In the genomic region with DNA sequence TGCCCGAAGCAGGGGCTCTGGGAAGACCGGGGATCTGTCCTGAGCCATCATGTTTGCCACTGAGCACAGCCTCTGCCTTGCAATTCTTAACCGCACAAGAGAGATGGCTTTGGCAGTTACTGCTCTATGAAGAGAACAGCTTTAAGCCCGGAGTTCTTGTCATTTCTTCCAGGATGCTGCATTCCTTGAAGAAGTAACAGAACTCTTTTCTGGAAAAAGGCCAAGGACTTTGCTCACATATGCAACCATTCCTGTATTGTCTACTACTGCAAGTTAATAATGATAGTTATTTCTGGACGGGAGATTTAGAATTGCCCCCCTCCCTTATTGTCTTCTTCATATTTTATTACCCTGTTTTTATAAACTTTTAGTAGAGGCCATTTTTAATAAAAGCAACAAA, we compare ENCODE assay signal across 23 mouse cellular contexts. TPM values are rescaled to one million over a fixed set of nuclear protein-coding genes. Genes with fewer than 3 reads are reported as not detected.
"Had no signal": no experiment of that assay in that cellular context is flagged by ENCODE, and none has a peak within 500 bp of the region (broad histone marks: within the 10 kb centered on the region; RNA-seq: fewer than 3 reads in every experiment).

No protein-coding gene starts in this region.

- H3K4me3 ChIP-seq: heart, adult 2 months; heart, embryonic 13.5 days; heart, embryonic 15.5 days; intestine, embryonic 15.5 days; layer of hippocampus, adult 2 months; left cerebral cortex, adult 2 months; limb, embryonic 13.5 days had no signal

- H3K9me3 ChIP-seq: heart, embryonic 13.5 days; heart, embryonic 15.5 days; intestine, embryonic 15.5 days had no signal

- H3K27me3 ChIP-seq: heart, embryonic 13.5 days; heart, embryonic 15.5 days; intestine, embryonic 15.5 days; limb, embryonic 13.5 days had no signal

- H3K9ac ChIP-seq: heart, embryonic 13.5 days; heart, embryonic 15.5 days; hindbrain, embryonic 14.5 days; intestine, embryonic 15.5 days; limb, embryonic 13.5 days had no signal

- H3K4me2 ChIP-seq: heart, embryonic 11.5 days; heart, embryonic 13.5 days; heart, embryonic 15.5 days; hindbrain, embryonic 14.5 days; intestine, embryonic 15.5 days; limb, embryonic 13.5 days; liver, embryonic 11.5 days had no signal

- ATAC-seq: hindbrain, embryonic 16.5 days; inflammation-experienced regulatory T-cells, adult 6 months; intestine, embryonic 15.5 days; intestine, postnatal 0 days had no signal

- H3K27ac ChIP-seq: heart, adult 2 months; heart, embryonic 13.5 days; heart, embryonic 15.5 days; hindbrain, embryonic 14.5 days; intestine, embryonic 15.5 days; layer of hippocampus, adult 2 months; left cerebral cortex, adult 2 months; limb, embryonic 13.5 days had no signal

- H3K36me3 ChIP-seq: heart, embryonic 13.5 days; heart, embryonic 15.5 days; intestine, embryonic 15.5 days; limb, embryonic 13.5 days had no signal

- DNase-seq: gastrocnemius, postnatal 14 days; gastrocnemius, postnatal 36 days; heart, adult 11 months; heart, postnatal 36 days; kidney, adult 18-20 months; kidney, adult 8-10 months; kidney, postnatal 10 days; kidney, postnatal 4 days; liver had no signal

RNA-seq across cellular contexts. Expression of gene Edar, which starts 30.8 kb away (rescaled TPM):
- polyA plus RNA-seq: heart, postnatal 0 days; inflammation-experienced regulatory T-cells, adult 6 months had no signal
